Mouse (Mus musculus): Measurements from ENCODE around the gene Ugt1a2.
A peak's percentile ranks its signal among the peaks of the same experiment; 100 is the strongest.

Gene Ugt1a2

DNA sequence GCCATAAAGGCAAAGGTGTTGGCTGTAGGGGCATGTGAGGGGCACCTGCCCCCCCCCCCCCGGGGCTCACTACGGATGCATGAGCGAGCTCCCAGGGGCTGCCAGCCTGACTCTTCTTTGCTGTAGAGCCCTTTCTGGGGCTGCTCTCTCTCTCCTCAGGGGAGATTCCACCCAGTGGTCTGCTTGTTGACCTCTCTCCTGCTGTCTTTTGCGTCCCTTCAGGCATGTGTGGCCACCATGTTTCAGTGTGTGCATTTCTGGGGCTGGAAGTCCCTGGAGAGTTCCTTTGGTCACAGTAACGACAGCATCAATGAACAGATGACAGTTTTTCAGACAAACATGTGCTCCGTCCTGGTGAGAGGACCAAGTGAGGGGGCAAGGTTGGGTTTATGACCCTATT, 58.0 kb downstream of the Ugt1a2 start:
- no peak for DNase-seq (ENCODE audit: low spot score)

DNA sequence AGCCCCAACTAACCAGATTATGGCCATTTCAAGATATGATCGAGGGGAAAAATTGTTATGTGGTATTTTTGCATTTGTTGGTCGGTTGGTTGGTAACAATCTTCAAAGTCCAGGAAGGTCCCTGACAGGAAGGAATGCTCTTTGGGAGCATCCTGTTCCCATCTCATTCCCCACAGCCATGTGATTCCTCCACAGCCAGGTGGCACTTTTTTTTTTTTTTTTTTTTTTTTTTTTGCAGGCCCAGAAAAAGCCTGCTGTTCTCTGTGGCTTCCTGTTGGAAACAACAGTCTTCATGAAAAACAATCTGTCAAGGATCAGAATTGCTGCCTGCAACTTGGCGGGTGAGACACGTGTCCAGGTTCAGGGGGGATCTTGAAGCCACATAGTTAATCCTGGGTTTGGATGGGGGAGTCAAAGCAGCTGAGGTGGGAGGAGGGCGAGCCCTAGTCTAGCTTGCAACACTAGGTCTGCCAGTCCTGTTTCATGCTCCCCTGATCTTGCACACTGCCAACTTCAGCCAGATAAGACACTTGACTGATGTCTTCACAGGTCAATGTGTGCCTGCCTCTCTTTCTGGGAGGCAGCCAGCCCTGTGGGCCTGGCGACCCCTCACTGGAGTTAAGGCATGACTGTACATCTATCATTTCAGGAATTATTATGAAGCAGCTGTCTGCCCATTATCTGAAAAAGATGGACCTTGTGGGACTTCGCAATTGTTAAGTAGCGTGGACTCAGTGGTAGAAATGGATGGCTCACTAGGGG, 58.7 kb downstream of the Ugt1a2 start:
- peak; percentile 47 for DNase-seq (ENCODE audit: low spot score)

DNA sequence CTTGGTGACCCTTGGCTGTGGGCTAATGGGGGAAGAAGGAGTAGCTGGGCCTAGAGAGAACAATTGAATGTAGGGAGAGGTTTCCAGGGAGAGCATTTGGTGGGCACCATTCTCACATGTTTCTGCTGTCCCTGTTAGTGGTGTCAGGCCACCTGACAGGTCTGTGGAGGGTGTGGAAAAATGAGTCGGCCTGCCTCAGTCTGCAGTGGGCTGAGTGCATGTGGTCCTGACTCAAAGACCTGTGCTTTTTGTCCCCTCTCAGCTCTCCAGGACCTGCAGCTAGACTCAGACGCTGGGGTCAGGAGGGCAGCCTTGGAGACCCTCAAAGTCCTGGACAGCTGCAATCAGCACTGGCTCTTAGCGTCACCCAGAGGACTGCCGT, 59.2 kb downstream of the Ugt1a2 start:
- peak; percentile 51 for DNase-seq (ENCODE audit: low spot score)

DNA sequence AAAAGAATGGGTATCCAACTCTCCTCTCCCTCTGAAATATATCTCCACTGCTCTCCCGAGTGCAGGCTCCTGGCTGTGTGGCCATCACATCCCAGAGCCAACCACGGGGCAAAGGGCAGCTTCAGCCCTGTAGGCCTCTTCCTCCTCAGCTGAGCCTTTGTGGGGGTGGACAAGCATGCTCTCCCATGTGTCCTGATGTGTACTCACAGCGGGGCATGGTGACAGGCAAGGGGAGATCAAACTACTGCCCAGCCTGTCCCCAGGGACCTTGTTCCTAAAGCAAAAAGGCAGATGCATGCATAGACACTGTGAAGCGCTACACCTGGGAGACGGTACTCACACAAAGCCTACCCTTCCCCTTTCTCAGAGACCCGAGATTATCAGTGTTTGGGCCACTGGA, 59.7 kb downstream of the Ugt1a2 start:
- DNase-seq (ENCODE audit: low spot score) = peak; percentile 65

DNA sequence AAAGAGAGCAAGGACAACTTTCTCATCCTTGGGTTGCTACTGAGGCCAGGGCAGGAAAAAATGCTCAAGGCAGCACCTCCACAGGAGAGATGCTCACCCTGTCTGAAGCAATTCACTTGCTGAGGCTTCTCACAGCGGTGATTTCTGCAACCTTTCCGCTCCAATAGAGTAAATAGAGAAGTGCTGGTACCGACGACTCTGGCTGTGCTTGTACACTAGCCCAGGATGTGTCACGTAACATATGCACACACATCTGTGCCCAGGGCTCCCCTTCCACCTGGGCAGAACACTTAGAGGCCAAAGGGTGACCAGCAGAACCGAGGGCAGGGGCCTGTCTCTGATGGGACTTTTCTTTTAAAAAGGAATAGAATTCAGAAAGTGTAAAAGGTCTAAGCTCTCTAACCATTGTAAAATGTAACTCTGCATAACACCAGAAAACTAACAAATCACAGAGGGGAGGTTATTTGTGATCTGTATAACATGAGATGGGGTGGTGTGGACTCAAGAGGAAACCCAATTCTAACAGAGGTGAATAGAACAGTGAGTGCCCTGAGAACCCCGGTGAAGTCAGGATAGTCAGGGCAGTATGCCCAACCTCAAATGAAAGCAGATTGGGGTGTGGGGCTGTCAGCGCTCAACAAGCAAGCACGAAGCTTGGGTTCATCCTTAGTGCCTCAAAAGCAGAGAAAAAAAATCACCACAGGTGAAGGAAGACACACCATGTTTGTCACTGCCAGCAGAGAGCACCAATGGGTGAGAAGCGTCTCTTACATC, 60.4 kb downstream of the Ugt1a2 start:
- DNase-seq (ENCODE audit: low spot score) = no peak

DNA sequence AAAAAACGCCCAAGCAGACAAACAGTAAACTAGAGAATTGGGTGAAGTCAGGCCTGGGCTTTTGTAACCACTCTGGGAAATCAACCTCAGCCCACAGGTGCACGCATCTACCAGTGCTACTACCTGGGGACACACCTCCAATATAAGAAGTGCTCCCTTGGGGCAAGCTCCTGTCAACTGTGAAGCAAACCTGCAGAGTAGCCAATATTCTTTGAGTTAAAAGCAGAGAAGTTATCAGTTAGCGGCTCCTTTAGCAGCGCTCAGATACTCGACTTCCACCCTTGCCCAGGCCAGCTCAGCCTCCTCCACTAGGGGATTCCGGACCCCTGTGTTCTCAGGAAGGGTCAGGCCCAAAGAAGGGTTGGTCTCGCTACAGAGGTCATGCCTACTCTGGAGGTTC, 61.3 kb downstream of the Ugt1a2 start:
- DNase-seq (ENCODE audit: low spot score) = no peak

DNA sequence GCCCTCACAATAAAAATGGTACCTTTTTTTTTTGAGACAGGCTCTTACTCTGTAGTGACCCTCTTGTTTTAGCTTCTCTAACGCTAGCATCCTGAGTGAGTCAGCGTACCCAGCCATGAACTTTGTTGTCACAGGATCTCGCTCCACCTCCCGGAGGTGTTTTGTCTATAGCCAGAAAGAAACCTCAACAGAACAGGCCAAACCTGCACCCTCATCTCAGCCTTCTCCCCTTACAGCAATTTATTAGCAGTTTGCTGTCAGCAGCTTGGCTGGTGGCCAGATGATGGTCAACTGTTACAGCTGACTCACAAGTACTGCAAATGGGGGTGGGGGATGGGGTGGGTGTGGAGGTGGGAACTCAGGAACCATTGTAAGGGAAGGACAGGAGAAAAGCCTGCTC, 61.9 kb downstream of the Ugt1a2 start:
- DNase-seq (ENCODE audit: low spot score) = peak; percentile 98

DNA sequence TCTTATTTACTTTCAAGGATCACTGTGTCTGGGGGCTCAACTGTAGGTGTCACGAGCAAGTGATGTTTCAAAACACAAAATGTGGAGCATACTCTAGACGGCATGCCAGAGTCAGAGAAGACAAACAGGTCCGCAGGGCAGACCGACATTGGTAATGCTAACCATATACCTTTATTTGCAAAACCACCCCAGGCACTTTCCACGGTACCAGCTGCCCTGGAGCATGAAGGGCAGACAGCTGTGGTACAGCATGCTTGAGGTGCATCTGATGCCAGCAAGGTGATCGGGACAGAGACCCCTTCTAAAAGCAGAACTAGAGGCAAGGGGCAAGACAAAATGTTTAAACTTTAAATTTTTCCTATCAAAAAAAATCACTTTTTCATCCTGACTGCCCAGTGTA, 62.6 kb downstream of the Ugt1a2 start:
- DNase-seq (ENCODE audit: low spot score) = no peak

DNA sequence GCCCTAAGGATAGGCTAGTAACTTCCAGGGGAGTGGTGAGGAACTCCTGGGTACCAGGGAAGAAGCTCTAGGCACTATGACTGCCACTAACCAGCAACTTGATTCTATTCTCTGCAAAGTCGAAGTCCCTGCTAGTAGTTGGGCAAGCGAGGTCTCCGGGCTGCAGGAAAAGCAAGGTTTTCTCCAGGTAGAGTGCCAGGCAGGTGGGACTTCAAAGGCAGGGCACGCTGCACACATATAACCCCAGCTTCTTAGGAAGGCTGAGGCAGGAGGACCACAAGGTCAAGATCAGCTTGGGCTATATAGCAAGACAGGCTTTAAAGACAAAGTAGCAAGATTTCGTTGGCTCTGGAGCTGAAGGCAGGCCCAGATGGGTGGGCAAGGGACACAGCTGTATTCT, 63.4 kb downstream of the Ugt1a2 start:
- no peak for DNase-seq (ENCODE audit: low spot score)

DNA sequence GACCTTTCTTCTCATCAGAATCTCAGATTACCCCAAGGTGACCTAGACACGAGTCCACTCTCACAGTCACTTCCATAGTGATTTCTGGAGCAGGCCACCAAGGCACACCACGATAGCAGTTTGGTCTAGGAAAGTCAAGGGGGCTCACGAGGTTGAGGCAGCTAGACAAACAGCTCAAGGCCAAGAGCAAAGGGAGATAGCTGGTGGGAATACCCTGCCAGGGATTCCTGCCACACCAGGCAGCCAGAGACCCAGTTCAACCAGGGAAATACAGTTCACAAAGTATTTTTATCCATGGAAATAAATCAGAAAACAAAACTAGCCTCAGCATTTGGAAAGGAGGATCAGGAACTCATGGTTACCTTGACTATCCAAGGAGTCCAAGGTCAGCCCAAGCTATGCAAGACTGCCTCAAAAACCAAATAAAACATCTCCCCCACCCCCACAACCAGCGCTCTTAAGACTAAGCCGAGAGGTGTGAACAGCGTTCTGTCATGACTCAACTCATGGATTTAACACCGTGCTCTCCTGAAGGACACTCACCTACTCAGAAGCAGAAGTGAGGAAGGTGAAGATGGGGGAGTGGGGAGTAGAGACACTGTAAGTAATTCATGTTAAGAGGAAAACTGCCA, 64.0 kb downstream of the Ugt1a2 start:
- DNase-seq (ENCODE audit: low spot score) = no peak

DNA sequence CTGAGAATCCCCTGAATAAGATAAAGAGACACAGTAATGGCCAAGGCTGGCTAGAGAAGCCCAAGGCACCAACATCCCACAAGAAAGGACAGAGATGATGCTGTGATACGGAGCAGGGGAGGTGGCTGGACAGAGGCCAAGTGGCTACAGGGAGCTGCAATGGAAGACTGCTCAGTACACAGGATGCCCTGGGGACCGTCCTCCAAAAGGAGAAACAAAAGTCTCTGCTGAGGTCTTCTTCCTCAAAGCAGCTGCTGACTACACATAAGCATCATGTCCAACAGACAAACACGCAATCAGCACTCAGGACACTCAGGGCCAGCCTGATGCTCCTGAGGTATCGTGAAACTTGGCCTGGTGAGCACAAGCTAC, 64.5 kb downstream of the Ugt1a2 start:
- DNase-seq (ENCODE audit: low spot score) = no peak

DNA sequence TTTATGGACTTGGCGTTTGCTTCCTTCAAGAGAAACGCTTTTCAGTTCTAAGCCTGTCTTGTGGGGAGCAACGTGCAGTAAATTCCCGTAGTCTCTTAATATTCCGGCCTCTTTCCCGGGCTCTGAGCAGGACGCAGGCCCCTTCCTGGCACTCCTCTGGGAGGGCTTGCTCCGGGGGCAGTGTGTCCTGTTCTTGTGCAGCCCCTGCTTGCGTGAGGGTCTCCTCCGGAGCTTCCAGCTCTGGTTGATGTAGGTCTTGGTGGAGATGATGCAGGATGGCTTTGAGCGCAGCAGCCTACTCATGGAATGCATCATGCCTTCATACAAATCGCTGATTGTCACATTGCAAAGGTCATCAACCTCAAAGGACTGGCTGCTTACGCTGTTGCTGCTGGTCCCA, 65.7 kb downstream of the Ugt1a2 start:
- no peak for DNase-seq (ENCODE audit: low spot score)

DNA sequence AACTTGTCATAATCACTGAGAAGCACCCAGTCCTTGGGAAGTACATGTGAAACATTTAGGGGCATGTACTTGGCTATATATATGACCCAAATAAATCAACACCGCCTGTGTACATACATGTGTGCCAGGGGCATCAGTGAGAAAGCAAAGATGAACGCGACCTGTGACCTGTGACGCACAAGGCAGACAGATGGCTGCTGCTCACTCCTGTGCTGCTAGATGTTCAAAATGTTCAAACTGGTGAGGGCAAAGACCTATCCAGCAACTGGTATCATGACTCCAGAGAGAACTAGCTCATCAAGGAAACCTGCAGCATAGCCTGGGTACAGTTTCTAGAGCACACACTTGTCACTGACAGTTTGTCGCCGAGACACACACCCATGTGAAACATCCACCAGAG, 67.1 kb downstream of the Ugt1a2 start:
- no peak for DNase-seq (ENCODE audit: low spot score)

DNA sequence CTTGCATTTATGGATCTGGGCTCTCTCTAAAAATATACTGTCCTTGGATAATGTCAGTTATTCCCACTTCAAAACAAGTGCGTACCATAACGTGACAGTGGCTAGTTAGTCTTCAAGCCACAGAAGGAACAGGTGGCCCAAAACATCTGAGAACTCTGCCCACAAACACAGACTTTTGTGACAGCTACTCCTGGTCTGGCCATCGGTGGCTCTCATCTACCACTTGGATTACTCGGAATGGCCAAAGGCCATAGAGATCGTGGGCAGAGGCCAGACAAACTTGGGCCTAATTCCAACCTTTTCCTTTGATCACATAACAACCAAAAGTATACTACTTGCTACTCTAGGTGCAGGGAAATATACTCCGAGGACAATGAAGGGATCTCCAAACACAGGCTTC, 67.7 kb downstream of the Ugt1a2 start:
- no peak for DNase-seq (ENCODE audit: low spot score)
